Mouse (Mus musculus): ENCODE results near the gene Dtnb. TPM values are rescaled to one million over a fixed set of nuclear protein-coding genes. Genes with fewer than 3 reads are reported as not detected.
A peak's percentile ranks its signal among the peaks of the same experiment; 100 is the strongest.

Dtnb gene
- polyA plus RNA-seq, 1 experiment from 2014 or later, result 36.8 TPM

DNA sequence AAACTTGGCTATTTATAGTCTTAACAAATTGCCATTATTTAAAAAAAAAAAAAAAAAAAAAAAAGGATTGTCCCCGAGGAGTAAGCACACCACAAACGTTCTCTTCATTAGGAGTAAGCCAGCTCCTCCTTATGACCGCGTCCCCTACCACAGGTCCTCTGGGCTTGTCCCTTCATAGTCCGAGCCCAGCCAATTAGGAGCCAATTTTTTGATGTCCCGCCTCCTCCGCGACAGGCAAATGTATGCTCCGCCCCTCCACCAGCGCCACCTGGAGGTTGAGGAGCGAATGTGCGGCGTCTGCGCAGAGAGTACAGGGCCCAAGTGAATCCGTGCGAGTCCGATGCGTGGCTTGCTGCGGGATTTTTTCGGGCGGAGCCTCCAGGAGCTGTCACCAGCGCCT, 219.6 kb downstream of the Dtnb start:
- no peak overlapping the region for H3K27ac ChIP-seq (ENCODE audit: low read length)
- WGBS, result under 1% methylated on average over 22 of the region's 22 CpGs
- peaks cover 8% of the 10 kb centered on the region; the same call in 1 of the 2 replicates for H3K4me1 ChIP-seq (replicated peaks; ENCODE audit: control insufficient read depth, insufficient read depth, low read length)
- H3K27me3 ChIP-seq (replicated peaks; ENCODE audit: control insufficient read depth, insufficient read depth, low read length), result no peaks in the 10 kb centered on the region
- H3K9ac ChIP-seq (replicated peaks; ENCODE audit: low read depth, low read length), result peak overlapping the region; percentile 54
- no peaks in the 10 kb centered on the region for H3K9me3 ChIP-seq (ENCODE audit: control insufficient read depth, low read length)
- peak overlapping the region; percentile 57 for H3K4me2 ChIP-seq (ENCODE audit: low read length)
- no peaks in the 10 kb centered on the region for H3K36me3 ChIP-seq (ENCODE audit: control insufficient read depth, insufficient read depth)
- ATAC-seq, result peak; percentile 93
- H3K4me3 ChIP-seq (replicated peaks; ENCODE audit: low read length), result peak overlapping the region; percentile 41

DNA sequence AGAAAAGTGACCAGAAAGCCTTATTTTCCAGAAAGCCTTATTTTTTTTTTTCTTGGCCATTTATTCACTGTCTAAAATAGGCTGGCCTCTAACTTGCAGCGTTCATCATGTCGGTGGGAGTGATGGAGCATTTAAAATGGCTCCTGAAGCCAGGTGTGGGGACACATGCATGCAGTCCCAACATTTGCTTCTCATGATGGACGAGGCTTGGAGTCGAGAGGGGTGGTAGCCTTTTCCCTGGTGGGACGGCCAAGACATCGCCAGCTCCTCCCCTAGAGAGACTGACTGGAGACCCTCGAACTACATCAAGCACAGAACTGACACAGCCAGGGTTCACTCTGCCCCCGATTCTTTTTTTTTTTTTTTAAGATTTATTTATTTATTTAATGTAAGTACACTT, 220.1 kb downstream of the Dtnb start:
- H3K4me2 ChIP-seq (ENCODE audit: low read length), result peak overlapping the region; percentile 57
- H3K27me3 ChIP-seq (replicated peaks; ENCODE audit: control insufficient read depth, insufficient read depth, low read length), result no peaks in the 10 kb centered on the region
- H3K4me1 ChIP-seq (replicated peaks; ENCODE audit: control insufficient read depth, insufficient read depth, low read length), result peaks cover 8% of the 10 kb centered on the region; the same call in 1 of the 2 replicates
- 22% methylated on average over 8 of the region's 8 CpGs for WGBS
- H3K9me3 ChIP-seq (ENCODE audit: control insufficient read depth, low read length), result no peaks in the 10 kb centered on the region
- H3K27ac ChIP-seq (ENCODE audit: low read length), result no peak overlapping the region
- H3K36me3 ChIP-seq (ENCODE audit: control insufficient read depth, insufficient read depth), result no peaks in the 10 kb centered on the region
- peak overlapping the region; percentile 54 for H3K9ac ChIP-seq (replicated peaks; ENCODE audit: low read depth, low read length)
- ATAC-seq, result peak; percentile 11; the same call in 1 of the 2 replicates
- peak overlapping the region; percentile 41 for H3K4me3 ChIP-seq (replicated peaks; ENCODE audit: low read length)

DNA sequence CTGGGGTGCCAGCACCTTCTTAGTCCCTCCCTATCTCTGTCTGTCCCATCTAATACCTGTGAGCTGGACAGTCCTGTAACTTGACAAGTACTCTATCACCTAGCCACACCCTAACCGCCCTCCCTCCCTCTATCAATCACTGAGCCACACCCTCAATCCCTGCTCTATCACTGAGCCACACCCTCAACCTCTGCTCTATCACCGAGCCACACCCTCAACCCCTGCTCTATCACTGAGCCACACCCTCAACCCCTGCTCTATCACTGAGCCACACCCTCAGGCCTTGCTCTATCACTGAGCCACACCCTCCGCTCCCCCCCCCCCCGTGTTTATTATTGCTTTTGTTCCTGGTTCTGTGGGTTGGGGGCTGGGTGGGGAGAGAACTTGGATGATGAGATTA, 223.4 kb downstream of the Dtnb start:
- Histone ChIP-seq H3K4me1 (replicated peaks; ENCODE audit: control insufficient read depth, insufficient read depth, low read length) (peaks cover 5% of the 10 kb centered on the region; the same call in 1 of the 2 replicates), H3K4me3 (replicated peaks; ENCODE audit: low read length) (no peak overlapping the region), H3K4me2 (ENCODE audit: low read length) (no peak overlapping the region), H3K27ac (ENCODE audit: low read length) (no peak overlapping the region), H3K9ac (replicated peaks; ENCODE audit: low read depth, low read length) (no peak overlapping the region), H3K36me3 (ENCODE audit: control insufficient read depth, insufficient read depth) (no peaks in the 10 kb centered on the region), H3K27me3 (replicated peaks; ENCODE audit: control insufficient read depth, insufficient read depth, low read length) (no peaks in the 10 kb centered on the region), H3K9me3 (ENCODE audit: control insufficient read depth, low read length) (no peaks in the 10 kb centered on the region)
- WGBS, result 35% methylated on average over 4 of the region's 4 CpGs
- no peak for ATAC-seq

DNA sequence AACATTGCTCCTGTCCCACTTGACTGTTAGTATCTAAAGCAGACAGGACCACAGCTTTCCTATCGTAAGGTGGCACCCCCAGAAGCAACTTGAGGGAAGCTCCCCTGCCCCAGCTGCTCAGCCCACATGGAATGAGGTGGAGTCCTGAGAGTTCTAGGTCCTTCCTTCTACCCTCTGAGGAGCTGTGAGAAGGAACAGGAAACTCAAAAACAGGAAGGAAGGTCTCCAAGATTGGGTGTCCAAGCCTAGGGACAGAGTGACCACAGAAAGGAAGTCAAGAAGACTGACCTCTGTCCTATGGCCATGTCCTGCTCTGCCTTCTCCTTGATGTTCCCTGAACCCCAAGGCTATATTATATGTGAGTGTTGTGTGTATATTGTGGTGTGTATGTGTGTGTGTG, 227.4 kb downstream of the Dtnb start:
- Histone ChIP-seq H3K9me3 (ENCODE audit: control insufficient read depth, low read length) (no peaks in the 10 kb centered on the region), H3K9ac (replicated peaks; ENCODE audit: low read depth, low read length) (no peak overlapping the region), H3K4me1 (replicated peaks; ENCODE audit: control insufficient read depth, insufficient read depth, low read length) (no peaks in the 10 kb centered on the region), H3K27me3 (replicated peaks; ENCODE audit: control insufficient read depth, insufficient read depth, low read length) (no peaks in the 10 kb centered on the region), H3K36me3 (ENCODE audit: control insufficient read depth, insufficient read depth) (no peaks in the 10 kb centered on the region), H3K4me2 (ENCODE audit: low read length) (no peak overlapping the region), H3K27ac (ENCODE audit: low read length) (no peak overlapping the region), H3K4me3 (replicated peaks; ENCODE audit: low read length) (no peak overlapping the region)
- ATAC-seq, result no peak
- 96% methylated on average over 1 of the region's 1 CpGs for WGBS

DNA sequence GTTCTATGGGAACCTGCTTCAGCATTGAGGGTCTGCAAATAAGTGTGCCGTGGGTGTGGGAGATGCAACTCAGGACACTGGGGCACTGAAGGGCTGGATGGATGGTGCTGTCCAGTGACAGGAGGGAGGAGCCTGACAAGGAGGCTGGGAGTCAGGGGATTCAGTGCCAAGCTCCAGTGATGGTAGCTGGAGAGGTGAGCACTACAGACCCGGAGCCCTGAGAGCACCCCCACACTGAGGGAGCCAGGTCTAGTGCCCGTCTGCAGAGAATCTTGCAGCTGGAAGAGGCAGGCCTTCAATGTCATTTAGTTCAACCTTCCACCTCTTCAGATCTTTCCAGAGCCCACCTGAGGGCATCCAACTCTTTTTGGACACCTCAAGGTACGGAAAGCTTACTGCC, 233.7 kb downstream of the Dtnb start, which contains the start of gene Dnmt3a:
Gene Dnmt3a (plus strand): TSS at position 156 of the 400 bp plus-strand sequence.
- H3K36me3 ChIP-seq (ENCODE audit: control insufficient read depth, insufficient read depth), result no peaks in the 10 kb centered on the region
- H3K27ac ChIP-seq (ENCODE audit: low read length), result peak within 1 kb of the TSS; percentile 68
- peak within 1 kb of the TSS; percentile 77 for H3K4me3 ChIP-seq (replicated peaks; ENCODE audit: low read length)
- 28% methylated on average over 4 of the region's 4 CpGs for WGBS
- ATAC-seq, result no peak; the same call in 1 of the 2 replicates
- H3K9me3 ChIP-seq (ENCODE audit: control insufficient read depth, low read length), result no peaks in the 10 kb centered on the region
- peaks cover 30% of the 10 kb centered on the region for H3K4me1 ChIP-seq (replicated peaks; ENCODE audit: control insufficient read depth, insufficient read depth, low read length)
- H3K27me3 ChIP-seq (replicated peaks; ENCODE audit: control insufficient read depth, insufficient read depth, low read length), result no peaks in the 10 kb centered on the region
- peak within 1 kb of the TSS; percentile 79 for H3K9ac ChIP-seq (replicated peaks; ENCODE audit: low read depth, low read length)
- H3K4me2 ChIP-seq (ENCODE audit: low read length), result peak within 1 kb of the TSS; percentile 69

DNA sequence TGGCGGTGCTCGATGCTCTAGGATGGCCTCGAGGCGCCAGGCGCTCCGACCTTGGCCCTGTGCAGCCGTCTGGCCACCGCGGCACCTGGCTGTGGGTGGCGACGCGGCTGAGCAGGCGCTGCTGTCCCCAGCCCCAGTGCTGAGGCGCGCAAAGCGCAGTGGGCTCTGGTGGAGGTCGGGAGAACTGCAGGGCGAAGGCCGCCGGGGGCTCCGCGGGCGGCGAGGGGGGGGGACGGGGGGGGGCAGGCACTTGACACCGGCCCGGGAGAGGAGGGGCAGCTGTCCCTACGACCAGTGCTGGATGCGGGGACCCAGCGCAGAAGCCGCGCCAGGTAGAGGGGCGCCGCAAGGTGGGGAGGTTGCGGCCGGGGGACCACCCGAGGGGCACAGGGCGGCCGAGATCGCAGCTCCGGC, 234.1 kb downstream of the Dtnb start:
- peak overlapping the region; percentile 69 for H3K4me2 ChIP-seq (ENCODE audit: low read length)
- WGBS, result under 1% methylated on average over 33 of the region's 41 CpGs

DNA sequence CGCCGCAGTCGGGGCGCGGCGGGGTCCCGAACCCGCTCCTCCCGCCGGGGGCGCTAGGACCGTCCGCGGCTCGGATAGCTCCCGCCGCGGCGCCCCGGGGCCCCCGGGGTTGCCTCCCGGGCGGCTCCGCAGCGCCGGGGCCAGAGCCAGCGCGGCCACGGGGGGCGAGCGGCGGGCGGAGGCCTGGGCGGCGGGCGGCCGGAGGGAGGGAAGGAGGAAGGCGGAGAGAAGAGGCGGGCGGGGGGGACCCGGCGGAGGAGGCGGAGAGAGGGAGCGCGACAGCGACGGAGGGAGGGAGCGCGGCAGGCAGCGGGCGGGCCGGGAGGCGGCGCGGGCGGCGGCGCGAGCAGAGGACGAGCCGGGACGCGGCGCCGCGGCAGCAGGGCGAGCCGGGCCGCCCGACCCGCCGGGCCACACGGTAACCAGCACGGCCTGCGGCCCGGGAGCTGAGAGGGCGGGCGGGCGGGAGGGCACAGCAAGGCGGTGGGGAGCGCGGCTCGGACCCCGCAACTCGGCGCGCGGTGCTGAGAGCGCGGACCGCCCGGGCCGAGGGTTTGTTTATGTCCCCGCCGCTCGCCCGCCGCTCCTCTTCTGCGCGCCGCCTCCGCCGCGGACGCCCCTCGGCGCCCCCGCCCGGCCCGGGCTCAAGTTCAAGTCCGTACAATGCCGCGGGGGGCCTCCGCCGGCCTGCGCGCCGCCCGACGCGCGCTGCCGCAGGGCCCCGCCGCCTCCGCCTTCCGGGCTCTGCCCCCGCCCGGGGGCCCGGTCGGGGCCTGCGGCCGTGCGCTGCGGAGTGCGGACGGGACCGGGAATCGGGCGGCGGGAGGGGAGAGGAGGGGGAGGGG, 234.7 kb downstream of the Dtnb start:
- H3K36me3 ChIP-seq (ENCODE audit: control insufficient read depth, insufficient read depth), result no peaks in the 10 kb centered on the region
- peak; percentile 61 for ATAC-seq
- WGBS, result under 1% methylated on average over 97 of the region's 141 CpGs
- H3K4me3 ChIP-seq (replicated peaks; ENCODE audit: low read length), result peak overlapping the region; percentile 77
- peaks cover 40% of the 10 kb centered on the region for H3K4me1 ChIP-seq (replicated peaks; ENCODE audit: control insufficient read depth, insufficient read depth, low read length)
- peak overlapping the region; percentile 79 for H3K9ac ChIP-seq (replicated peaks; ENCODE audit: low read depth, low read length)
- peak overlapping the region; percentile 69 for H3K4me2 ChIP-seq (ENCODE audit: low read length)
- no peaks in the 10 kb centered on the region for H3K27me3 ChIP-seq (replicated peaks; ENCODE audit: control insufficient read depth, insufficient read depth, low read length)
- no peaks in the 10 kb centered on the region for H3K9me3 ChIP-seq (ENCODE audit: control insufficient read depth, low read length)
- H3K27ac ChIP-seq (ENCODE audit: low read length), result peak overlapping the region; percentile 68

More for the DNA sequence above, 234.1 kb downstream of the Dtnb start:
- Histone ChIP-seq H3K27me3 (replicated peaks; ENCODE audit: control insufficient read depth, insufficient read depth, low read length) (no peaks in the 10 kb centered on the region), H3K4me3 (replicated peaks; ENCODE audit: low read length) (peak overlapping the region; percentile 77), H3K9ac (replicated peaks; ENCODE audit: low read depth, low read length) (peak overlapping the region; percentile 79), H3K36me3 (ENCODE audit: control insufficient read depth, insufficient read depth) (no peaks in the 10 kb centered on the region), H3K9me3 (ENCODE audit: control insufficient read depth, low read length) (no peaks in the 10 kb centered on the region), H3K27ac (ENCODE audit: low read length) (peak overlapping the region; percentile 68), H3K4me1 (replicated peaks; ENCODE audit: control insufficient read depth, insufficient read depth, low read length) (peaks cover 34% of the 10 kb centered on the region)
- peak; percentile 77 for ATAC-seq

DNA sequence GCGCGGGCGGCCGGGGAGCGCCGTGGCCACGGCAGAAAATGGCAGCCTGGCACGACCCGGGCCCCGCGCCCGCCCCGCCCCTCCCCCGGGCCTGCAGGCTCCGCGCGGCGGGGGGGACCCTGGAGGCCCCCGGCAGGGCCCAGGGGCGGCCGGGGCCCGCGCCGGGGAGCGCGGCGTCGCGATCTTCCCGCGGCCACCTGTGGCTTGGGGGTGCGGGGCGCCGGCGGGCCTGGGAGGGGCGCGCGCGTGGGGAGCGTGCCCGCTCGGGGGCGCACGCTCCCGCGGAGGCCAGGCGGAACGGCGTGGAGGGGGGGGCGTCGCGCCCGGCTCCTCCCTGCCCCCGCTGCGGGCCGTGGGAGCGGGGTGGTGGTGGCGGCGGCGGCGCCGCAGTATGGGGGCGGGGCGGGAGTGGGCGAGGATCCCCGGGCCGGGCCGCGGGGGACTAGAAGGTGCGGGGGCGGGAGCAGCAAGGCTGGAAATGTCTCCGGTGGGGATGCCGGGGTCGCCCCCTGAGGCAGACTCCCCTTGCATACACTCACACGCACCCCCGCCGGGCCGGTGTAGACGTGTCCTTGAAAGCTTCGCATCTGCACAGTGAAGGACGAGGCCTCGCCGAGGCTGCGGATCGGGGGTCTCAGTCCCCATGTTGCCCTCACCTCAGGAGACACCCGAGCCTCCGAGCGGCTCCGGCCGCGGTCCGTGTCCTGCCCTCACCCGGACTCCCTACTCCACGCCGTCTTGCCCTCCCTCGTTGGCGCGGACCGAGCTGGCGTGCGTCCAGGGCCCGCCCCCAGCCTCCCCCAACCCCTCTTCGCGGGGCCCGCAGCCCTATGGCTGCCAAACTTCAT, 235.6 kb downstream of the Dtnb start:
- Histone ChIP-seq H3K4me1 (replicated peaks; ENCODE audit: control insufficient read depth, insufficient read depth, low read length) (peaks cover 40% of the 10 kb centered on the region), H3K9ac (replicated peaks; ENCODE audit: low read depth, low read length) (peak overlapping the region; percentile 79)
- peak; percentile 48 for ATAC-seq

More for the DNA sequence above, 235.6 kb downstream of the Dtnb start:
- Histone ChIP-seq H3K4me3 (replicated peaks; ENCODE audit: low read length) (peak overlapping the region; percentile 77), H3K36me3 (ENCODE audit: control insufficient read depth, insufficient read depth) (no peaks in the 10 kb centered on the region), H3K27me3 (replicated peaks; ENCODE audit: control insufficient read depth, insufficient read depth, low read length) (no peaks in the 10 kb centered on the region), H3K9me3 (ENCODE audit: control insufficient read depth, low read length) (no peaks in the 10 kb centered on the region), H3K4me2 (ENCODE audit: low read length) (peak overlapping the region; percentile 69), H3K27ac (ENCODE audit: low read length) (peak overlapping the region; percentile 68)
- 0% methylated on average over 40 of the region's 105 CpGs for WGBS
